Mouse (Mus musculus): ENCODE data around the gene Zfp982.
"Not testable (repeated sequence)": the region's sequence is repeated elsewhere in the genome, so short reads cannot be mapped to it uniquely, and the experiment has no call there.

The Zfp982 gene

GRCm38 (mm10) chr4:147492117-147492516 lies at the start of gene Zfp982:
TSS of gene Zfp982 (plus strand) at chr4:147492417.
- DNase-seq: not testable (repeated sequence)

DNA sequence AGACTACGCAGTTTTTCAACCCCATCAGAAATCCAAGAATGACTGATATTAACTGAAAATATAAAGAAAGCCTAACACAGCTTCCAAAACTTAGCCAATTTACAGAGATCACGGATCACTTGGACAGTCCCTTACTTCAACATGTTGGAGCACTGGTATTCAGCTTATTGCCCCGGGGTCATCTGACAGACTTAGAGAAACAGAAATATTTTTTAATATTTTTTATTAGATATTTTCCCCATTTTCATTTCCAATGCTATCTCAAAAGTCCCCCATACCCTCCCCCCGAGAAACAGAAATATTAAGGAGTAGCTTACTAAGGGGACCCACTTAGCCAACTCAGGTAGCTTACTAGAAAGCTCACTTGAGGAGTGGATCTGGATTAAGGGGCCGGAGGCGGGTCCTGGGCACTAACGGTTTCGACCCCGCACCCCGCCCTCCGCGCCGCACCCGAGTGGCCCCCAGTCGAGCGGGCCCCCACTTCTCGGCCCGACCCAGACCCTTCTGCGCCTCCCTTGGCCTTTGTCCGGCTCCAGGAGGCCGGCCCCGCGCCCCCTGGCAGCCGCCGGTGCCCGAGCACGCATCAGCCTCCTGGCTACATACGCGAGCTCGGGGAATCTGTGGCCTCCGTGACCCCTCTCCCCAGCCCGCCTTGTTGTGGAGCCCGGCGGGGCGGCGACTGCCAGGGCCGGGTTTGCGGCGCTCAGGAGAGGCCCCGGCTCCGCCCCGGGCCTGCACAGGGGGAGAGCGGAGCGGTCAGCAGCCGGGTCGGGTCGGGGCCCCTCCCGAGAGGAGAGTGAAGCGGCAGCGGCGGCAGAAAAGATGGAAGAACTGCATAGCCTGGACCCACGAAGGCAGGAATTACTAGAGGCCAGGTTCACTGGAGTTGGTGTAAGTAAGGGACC lies 49.3 kb upstream of the Zfp982 start:
- DNase-seq: not testable (repeated sequence)

GRCm38 (mm10) chr4:147443554-147443927 lies 48.7 kb upstream of the Zfp982 start:
- not testable (repeated sequence) for DNase-seq

DNA sequence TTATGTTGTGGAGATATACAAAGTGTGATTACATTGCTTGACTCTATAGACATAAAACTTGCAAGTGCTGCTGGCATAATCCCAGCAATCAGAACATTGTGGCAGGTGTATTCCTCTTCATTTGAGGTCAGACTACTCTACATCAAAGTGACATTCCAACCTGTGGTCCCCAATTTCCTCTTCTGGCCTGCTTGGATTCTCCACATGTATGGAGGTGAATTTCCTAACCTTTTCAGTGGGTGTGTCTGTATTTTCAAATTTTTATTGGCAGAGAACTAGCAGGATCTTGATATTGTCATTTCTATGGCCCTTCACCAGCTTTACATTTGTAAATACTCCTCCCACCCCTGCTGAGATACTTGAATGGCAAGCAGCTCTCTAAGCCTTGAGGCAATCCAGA lies 46.8 kb upstream of the Zfp982 start:
- DNase-seq: not testable (repeated sequence)

DNA sequence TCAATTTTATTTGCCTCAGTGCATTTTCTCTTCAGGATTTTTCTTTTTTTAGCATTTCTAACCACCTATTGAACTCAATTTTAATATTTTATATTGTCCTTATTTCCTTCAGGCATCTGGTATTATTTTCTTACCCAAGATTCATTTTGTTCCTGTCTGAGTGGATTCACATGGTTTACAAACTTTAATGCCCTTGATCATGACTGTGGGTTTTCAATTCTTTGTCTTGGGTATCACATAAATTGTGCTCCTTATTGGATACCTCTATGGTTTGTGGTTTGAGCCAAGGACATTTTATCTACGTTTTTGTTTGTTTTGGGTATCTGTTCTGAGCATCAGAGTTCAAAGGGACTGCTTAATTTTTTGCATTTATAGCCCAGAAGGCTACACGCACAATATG lies 43.9 kb upstream of the Zfp982 start:
- DNase-seq: no peak

DNA sequence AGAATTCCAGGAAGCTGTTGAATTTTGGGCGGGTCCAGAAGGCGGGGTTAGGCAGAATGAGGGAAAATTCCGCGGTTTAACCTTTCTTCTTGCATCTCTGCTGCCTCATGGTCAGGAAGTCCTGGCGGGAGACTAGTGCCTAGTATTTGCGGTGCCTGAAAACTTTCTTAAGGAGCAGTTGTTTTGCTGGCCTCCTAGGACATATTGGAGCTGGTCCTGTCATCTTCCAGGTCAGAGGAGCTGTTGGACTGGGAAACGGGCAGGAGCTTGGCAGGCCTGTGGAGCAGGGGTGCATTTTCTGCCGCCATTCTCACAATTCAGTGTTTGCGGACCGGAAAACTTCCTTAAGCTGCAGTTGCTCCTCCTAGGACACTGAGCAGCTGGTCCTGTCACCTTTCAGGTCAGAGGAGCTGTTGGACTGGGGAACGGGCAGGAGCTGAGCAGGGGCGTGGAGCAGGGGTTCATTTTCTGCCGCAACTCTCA lies 43.1 kb upstream of the Zfp982 start:
- no peak for DNase-seq

GRCm38 (mm10) chr4:147449986-147450385 lies 42.2 kb upstream of the Zfp982 start:
- DNase-seq: not testable (repeated sequence)

DNA sequence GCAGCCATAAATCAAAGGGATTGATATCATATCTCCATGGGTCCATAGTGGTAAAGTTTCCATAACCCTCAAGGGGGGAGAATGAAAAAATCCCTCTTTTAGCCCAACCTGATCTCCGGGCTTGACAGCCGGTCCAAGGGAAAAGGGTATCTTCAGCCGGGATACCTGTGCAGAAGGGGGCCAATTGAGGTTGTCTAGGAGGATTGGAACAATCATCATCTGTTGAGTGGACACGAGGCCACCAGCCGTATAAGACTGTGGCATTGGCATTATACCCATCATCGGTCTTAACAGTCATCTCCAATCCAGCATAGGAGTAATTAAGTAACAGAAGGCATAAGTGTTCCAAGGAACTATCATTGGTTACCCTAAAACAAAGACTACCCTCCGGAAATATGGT lies 25.0 kb upstream of the Zfp982 start:
- not testable (repeated sequence) for DNase-seq

DNA sequence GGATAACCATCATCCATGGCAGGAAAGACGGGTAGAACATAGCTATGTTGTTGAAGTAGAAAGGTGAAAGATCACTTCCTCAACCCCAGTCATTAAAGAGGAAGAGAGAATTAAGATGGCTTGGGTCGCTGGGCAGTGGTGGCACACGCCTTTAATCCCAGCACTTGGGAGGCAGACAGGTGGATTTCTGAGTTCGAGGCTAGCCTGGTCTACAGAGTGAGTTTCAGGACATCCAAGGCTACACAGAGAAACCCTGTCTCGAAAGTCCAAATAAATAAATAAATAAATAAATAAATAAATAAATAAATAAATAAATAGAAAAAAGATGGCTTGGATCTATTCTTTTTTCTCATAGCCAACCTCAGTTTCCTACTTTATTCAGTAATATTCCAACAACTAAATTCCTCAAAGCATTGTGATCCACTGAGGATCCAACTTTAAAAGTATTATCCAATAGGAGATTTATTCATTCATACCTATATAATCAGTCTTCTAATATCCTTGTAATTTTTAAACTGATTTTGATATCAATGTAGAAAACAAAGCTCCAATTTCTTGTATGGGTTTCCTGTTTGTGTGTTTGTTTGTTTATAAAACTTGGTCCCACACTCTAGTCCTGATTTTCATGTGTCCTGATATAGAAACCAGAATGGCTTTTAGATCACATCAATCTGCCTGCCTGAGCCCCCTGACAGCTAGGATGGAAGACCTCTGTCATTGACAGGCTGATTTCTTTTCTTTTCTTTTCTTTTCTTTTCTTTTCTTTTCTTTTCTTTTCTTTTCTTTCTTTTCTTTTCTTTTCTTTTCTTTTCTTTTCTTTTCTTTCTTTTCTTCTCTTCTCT lies 6.8 kb downstream of the Zfp982 start:
- not testable (repeated sequence) for DNase-seq

DNA sequence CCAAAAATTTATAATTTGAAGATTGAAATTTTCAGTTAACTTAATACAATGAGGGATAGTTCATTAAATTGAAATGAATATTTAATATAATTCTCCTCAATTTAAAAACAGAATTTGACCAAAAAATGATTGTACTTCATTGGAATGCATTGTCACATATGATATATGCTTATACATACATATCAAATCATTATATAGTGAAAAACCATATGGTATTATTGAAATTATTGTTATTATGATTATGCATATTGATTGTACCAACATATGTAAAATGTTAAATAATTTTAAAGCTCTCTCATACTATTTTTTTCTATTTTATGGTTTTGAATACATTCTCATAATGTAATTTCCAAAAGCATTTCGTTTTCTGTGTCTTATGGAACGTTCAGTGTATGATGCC lies 17.0 kb downstream of the Zfp982 start:
- no peak for DNase-seq

- DNase-seq: no peak
These were observed 26.8 kb downstream of the Zfp982 start for GRCm38 (mm10) chr4:147518981-147519380.

DNA sequence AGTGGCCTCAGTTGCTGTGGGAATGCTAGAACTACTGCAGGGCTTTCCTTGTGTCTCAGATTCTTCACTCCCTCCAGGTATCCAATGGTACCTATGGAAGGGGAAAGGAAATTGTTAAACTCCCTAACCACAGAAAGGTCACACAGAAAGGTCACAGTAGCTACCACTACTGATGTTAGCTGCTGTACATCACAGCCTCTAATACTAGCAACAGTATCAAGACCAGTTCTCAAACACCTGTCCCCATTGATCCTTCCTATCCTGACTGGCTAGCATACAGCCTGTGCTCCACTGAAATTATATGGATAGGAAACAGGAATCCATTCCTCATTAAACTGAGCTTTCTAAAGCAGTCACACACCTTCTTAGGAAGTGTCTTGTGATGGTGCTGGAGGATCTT lies 27.9 kb downstream of the Zfp982 start:
- no peak for DNase-seq

- DNase-seq: no peak
These were observed 32.9 kb downstream of the Zfp982 start for GRCm38 (mm10) chr4:147525125-147525524.

DNA sequence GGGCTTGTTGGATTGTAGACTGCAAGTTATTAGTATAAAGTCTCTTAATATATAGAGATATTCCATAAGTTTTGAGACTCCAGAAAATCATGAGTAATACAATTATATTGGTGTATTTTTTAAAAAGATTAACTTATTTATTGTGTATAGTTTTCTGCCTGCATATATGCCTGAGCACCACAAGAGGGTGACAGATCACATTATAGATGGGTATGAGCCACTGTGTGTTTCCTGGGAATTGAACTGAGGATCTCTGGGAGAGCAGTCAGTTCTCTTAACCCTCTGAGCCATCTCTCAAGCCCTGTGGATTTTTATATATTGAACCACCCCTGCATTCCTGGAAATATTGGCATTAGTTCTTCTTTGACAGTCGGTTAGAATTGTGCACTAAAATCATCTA lies 38.1 kb downstream of the Zfp982 start:
- no peak for DNase-seq

GRCm38 (mm10) chr4:147535916-147536315 lies 43.7 kb downstream of the Zfp982 start:
- not testable (repeated sequence) for DNase-seq

DNA sequence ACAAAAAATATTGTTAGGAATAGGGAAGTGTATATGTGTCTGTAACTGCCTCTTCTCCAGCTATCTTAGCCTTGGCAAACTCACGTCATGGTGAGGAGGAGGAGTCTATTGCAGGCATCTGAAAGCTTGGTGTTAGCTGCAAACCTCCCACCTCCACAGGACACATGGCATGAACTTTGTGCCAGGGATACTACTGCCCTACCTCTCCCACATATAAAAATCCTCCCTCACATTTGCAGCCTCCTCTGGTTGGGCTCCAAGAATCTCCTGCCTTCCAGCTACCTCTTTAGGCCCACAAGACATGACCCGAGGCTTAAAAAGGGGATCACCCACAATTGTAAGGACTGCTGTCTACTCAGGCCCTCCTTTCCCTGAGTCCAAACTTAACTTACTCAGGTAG lies 45.5 kb downstream of the Zfp982 start:
- no peak for DNase-seq

DNA sequence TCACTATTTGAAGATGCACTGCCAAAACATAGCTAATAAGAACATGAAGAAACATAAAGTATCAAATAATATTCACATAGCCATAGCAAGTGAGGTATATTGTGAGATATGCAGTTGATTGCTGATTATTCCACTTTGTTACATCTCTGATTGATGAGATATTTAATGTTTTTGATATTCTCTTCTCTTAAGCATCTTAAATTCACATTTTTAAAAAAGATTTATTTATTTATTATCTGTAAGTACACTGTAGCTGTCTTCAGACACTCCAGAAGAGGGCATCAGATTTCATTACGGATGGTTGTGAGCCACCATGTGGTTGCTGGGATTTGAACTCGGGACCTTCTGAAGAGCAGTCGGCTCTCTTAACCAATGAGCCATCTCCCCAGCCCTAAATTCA lies 47.7 kb downstream of the Zfp982 start, which contains the start of gene Gm16503:
TSS of gene Gm16503 (plus strand) at position 301 of the 400 bp plus-strand sequence.
- DNase-seq: not testable (repeated sequence)

DNA sequence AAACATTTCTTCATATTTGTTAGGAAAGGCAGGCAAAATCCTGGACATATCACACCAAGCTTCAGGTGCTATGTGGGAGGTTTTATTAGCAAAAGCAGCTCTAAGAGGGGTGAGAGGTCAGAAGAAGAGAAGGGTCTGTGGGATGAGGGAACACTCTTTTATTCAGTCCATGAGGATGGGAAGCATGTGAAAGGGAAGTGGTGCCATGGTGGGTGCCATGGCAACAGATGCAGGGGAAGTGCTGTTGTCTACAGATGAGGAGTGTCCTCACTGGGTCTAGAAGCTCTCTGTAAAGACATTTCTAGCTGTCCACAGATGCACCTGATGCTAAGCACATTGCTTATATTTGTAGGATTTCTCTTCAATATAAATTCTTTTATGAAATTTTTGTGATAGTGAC lies 48.9 kb downstream of the Zfp982 start:
- no peak for DNase-seq

DNA sequence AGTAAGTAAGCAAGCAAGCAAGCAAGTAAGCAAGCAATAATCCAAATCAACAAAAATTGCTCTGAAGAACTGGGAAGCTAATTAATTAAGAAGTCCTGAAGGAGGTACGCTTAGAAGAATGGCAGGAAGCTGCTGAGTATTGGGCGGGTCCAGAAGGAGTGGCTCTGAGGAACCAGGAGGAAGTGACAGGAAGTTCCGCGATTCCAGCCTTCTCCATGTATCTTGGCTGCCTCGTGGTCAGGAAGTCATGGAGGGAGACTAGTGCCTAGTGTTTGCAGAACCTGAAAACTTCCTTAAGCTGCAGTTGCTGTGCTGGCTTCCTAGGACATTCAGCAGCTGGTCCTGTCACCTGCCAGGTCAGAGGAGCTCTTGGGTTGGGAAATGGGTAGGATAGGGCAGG lies 60.9 kb downstream of the Zfp982 start, which contains the start of gene Zfp985:
TSS of gene Zfp985 (plus strand) at position 207 of the 400 bp plus-strand sequence.
- not testable (repeated sequence) for DNase-seq

DNA sequence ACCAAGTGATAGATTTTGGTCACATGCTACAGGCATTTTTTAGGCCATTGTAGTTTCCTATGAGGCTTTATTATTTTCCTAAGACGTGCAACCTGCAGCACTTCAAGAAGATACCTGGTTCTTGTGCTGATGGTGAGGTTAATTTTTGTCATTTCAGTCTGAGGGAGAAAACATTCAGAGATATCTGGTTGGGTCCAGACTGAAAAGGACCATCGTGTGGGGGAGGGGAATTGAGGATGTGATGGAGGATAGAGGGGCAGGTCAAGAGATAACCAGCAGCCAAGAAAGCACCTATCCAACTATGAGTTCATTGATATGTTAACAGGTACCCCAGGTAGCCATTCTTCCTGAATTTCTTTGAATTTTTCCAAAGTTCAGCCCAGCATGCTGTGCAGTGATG lies 62.1 kb downstream of the Zfp982 start:
- DNase-seq: not testable (repeated sequence)

DNA sequence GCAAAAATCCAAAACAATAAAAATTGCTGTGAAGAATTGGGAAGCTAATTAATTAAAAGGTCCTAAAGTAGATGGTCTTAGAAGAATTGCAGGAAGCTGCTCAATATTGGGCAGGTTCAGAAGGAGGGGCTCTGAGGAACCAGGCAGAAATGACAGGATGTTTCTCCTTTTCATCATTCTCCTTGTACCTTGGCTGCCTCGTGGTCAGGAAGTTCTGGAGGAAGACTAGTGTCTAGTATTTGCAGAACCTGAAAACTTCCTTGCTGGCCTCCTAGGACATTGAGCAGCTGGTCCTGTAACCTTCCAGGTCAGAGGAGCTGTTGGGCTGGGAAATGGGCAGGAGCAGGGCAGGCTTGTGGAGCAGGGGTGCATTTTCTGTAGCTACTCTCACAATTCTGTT lies 64.7 kb downstream of the Zfp982 start:
- DNase-seq: not testable (repeated sequence)

DNA sequence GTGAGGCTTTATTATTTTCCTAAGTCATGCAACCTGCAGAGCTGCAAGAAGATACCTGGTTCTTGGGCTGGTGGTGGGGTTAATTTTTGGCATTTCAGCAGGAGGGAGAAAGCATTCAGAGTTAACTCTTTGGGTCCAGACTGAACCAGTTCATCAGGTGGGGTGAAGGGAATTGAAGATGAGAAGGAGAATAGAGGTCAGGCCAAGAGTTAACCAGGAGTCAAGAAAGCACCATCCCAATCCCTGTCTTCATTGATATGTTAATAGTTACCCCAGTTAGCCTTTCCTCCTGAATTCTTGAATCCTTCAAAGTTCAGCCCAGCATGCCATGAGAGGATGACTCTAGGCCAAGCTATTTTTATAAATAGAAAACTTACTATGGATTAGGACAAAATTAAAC lies 65.8 kb downstream of the Zfp982 start:
- DNase-seq: not testable (repeated sequence)

DNA sequence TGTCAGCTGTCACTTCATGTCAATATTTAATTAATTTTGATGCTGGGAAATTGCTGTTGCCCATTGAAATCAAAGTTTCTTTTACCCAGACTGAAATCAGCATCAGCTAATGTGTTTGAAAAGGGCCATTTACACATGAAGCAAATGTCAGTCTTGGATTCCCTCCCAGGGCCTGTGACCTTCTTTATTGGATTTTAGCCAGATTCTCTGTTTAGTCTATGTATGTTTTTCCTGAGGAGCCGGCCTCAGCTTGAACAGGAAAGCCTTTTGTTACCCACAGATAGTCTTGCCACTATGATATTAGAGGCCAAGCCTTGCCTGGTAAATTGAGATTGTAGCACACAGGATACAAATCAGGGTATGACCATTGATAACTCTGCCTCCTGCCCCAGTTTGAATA lies 66.9 kb downstream of the Zfp982 start:
- peak in 1 of 2 experiments; percentile 15 for DNase-seq

Data from lung, adult 18-20 months (tissue).